Mouse (Mus musculus) induced T-regulatory cell, adult 2 months (primary cell): ENCODE data around the gene Gm7971.
"Not testable (repeated sequence)": the region's sequence is repeated elsewhere in the genome, so short reads cannot be mapped to it uniquely, and the experiment has no call there.

Source experiments
- DNase-seq: peaks from one replicate; pipeline ENCODE4 v3.0.0-alpha.2; 2012; ENCODE audit warnings: low read depth

The Gm7971 gene

GRCm38 (mm10) chr5:95594775-95595174, at the start of gene Gm7971:
Gene Gm7971, minus strand, starts transcription at chr5:95594875.
- not testable (repeated sequence) for DNase-seq
